Mouse (Mus musculus): ENCODE data around the gene Foxj1. TPM values are rescaled to one million over a fixed set of nuclear protein-coding genes. Genes with fewer than 3 reads are reported as not detected.
"Not testable (repeated sequence)": the region's sequence is repeated elsewhere in the genome, so short reads cannot be mapped to it uniquely, and the experiment has no call there.

The Foxj1 gene
- polyA plus RNA-seq, 1 experiment from 2014 or later: 13.7 TPM

- WGBS: 84% methylated on average over 14 of the region's 14 CpGs
- Histone ChIP-seq H3K4me2 (ENCODE audit: low read depth, low read length) (no peak overlapping the region), H3K36me3 (ENCODE audit: control insufficient read depth, insufficient read depth, low read length) (no peaks in the 10 kb centered on the region), H3K4me1 (ENCODE audit: control insufficient read depth, insufficient read depth, low read length) (peaks cover 11% of the 10 kb centered on the region), H3K9ac (ENCODE audit: low read depth, low read length) (no peak overlapping the region), H3K27me3 (replicated peaks; ENCODE audit: control insufficient read depth, insufficient read depth, low read length) (no peaks in the 10 kb centered on the region), H3K9me3 (ENCODE audit: control insufficient read depth, low read length) (no peaks in the 10 kb centered on the region), H3K4me3 (ENCODE audit: low read depth, low read length) (no peak overlapping the region), H3K27ac (replicated peaks; ENCODE audit: low read depth, low read length) (no peak overlapping the region)
- ATAC-seq (ENCODE audit: low read depth) (no peak), DNase-seq (ENCODE audit: low spot score) (no peak)
Observed at GRCm38 (mm10) chr11:116369051-116369450, 33.9 kb upstream of the Foxj1 start.

DNA sequence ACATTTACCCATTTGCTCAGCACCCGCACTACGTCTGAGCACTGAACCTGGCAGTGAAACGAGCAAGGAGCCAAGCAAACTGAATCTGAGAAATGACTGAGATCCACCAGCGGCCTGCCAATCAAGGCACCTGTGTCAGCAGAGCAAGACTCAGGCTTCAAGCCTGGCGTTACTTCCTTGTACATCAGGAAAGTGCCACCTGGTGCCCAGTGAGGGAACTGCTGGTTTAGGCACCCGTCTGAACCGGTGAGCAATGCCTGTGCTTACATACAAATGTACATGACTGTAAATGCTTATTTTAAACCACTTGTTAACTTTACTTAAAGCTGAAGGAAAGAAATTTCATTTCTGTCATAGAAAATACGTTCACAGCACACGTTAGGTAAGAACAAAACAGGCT lies 32.9 kb upstream of the Foxj1 start:
- H3K27ac ChIP-seq (replicated peaks; ENCODE audit: low read depth, low read length): no peak overlapping the region
- H3K4me2 ChIP-seq (ENCODE audit: low read depth, low read length): no peak overlapping the region
- 24% methylated on average over 9 of the region's 9 CpGs for WGBS
- peak; percentile 75; the same call in 1 of the 2 replicates for ATAC-seq (ENCODE audit: low read depth)
- H3K27me3 ChIP-seq (replicated peaks; ENCODE audit: control insufficient read depth, insufficient read depth, low read length): no peaks in the 10 kb centered on the region
- no peak overlapping the region for H3K4me3 ChIP-seq (ENCODE audit: low read depth, low read length)
- no peaks in the 10 kb centered on the region for H3K36me3 ChIP-seq (ENCODE audit: control insufficient read depth, insufficient read depth, low read length)
- no peaks in the 10 kb centered on the region for H3K9me3 ChIP-seq (ENCODE audit: control insufficient read depth, low read length)
- H3K4me1 ChIP-seq (ENCODE audit: control insufficient read depth, insufficient read depth, low read length): peaks cover 11% of the 10 kb centered on the region
- H3K9ac ChIP-seq (ENCODE audit: low read depth, low read length): no peak overlapping the region
- DNase-seq (ENCODE audit: low spot score): peak; percentile 93

DNA sequence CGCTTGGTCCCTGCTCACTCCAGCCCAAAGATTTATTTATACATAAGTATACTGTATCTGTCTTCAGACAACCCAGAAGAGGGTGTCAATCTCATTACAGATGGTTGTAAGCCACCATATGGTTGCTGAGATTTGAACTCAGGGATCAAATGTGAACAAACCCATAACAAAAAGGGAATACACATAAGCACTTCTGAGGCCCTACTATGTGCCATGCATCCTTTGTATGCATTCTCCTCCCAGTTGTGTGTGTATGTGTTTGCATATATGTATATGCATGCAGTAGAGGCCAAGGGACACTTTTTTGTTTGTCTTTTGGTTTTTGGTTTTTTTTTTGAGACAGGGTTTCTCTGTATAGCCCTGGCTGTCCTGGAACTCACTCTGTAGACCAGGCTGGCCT lies 31.4 kb upstream of the Foxj1 start:
- H3K36me3 ChIP-seq (ENCODE audit: control insufficient read depth, insufficient read depth, low read length): 0 out of 2 replicates have a peak, but pooled peaks cover under 1% of the 10 kb centered on the region
- no peaks in the 10 kb centered on the region for H3K9me3 ChIP-seq (ENCODE audit: control insufficient read depth, low read length)
- no peaks in the 10 kb centered on the region for H3K27me3 ChIP-seq (replicated peaks; ENCODE audit: control insufficient read depth, insufficient read depth, low read length)
- no peak overlapping the region for H3K9ac ChIP-seq (ENCODE audit: low read depth, low read length)
- no peak overlapping the region for H3K27ac ChIP-seq (replicated peaks; ENCODE audit: low read depth, low read length)
- WGBS: 84% methylated on average over 1 of the region's 1 CpGs
- no peak for ATAC-seq (ENCODE audit: low read depth)
- peaks cover 7% of the 10 kb centered on the region for H3K4me1 ChIP-seq (ENCODE audit: control insufficient read depth, insufficient read depth, low read length)
- H3K4me3 ChIP-seq (ENCODE audit: low read depth, low read length): no peak overlapping the region
- DNase-seq (ENCODE audit: low spot score): no peak
- H3K4me2 ChIP-seq (ENCODE audit: low read depth, low read length): no peak overlapping the region

GRCm38 (mm10) chr11:116366124-116366523 lies 30.9 kb upstream of the Foxj1 start:
- 0 out of 2 replicates have a peak, but pooled peaks cover 6% of the 10 kb centered on the region for H3K36me3 ChIP-seq (ENCODE audit: control insufficient read depth, insufficient read depth, low read length)
- H3K9me3 ChIP-seq (ENCODE audit: control insufficient read depth, low read length): no peaks in the 10 kb centered on the region
- H3K4me1 ChIP-seq (ENCODE audit: control insufficient read depth, insufficient read depth, low read length): peaks cover 7% of the 10 kb centered on the region
- ATAC-seq (ENCODE audit: low read depth): no peak; the same call in 1 of the 2 replicates
- no peak for DNase-seq (ENCODE audit: low spot score)
- H3K27ac ChIP-seq (replicated peaks; ENCODE audit: low read depth, low read length): no peak overlapping the region
- H3K9ac ChIP-seq (ENCODE audit: low read depth, low read length): no peak overlapping the region
- no peak overlapping the region for H3K4me3 ChIP-seq (ENCODE audit: low read depth, low read length)
- H3K4me2 ChIP-seq (ENCODE audit: low read depth, low read length): no peak overlapping the region
- no peaks in the 10 kb centered on the region for H3K27me3 ChIP-seq (replicated peaks; ENCODE audit: control insufficient read depth, insufficient read depth, low read length)
- 77% methylated on average over 2 of the region's 2 CpGs for WGBS

- DNase-seq (ENCODE audit: low spot score) (peak; percentile 42), ATAC-seq (ENCODE audit: low read depth) (no peak)
- Histone ChIP-seq H3K4me1 (ENCODE audit: control insufficient read depth, insufficient read depth, low read length) (peaks cover 7% of the 10 kb centered on the region), H3K4me2 (ENCODE audit: low read depth, low read length) (no peak overlapping the region), H3K27ac (replicated peaks; ENCODE audit: low read depth, low read length) (no peak overlapping the region), H3K9ac (ENCODE audit: low read depth, low read length) (no peak overlapping the region), H3K4me3 (ENCODE audit: low read depth, low read length) (no peak overlapping the region), H3K9me3 (ENCODE audit: control insufficient read depth, low read length) (no peaks in the 10 kb centered on the region), H3K36me3 (ENCODE audit: control insufficient read depth, insufficient read depth, low read length) (0 out of 2 replicates have a peak, but pooled peaks cover 10% of the 10 kb centered on the region), H3K27me3 (replicated peaks; ENCODE audit: control insufficient read depth, insufficient read depth, low read length) (no peaks in the 10 kb centered on the region)
- WGBS: 52% methylated on average over 13 of the region's 13 CpGs
Observed at GRCm38 (mm10) chr11:116365432-116365831, 30.2 kb upstream of the Foxj1 start.

GRCm38 (mm10) chr11:116362015-116362414 lies 26.8 kb upstream of the Foxj1 start:
- Histone ChIP-seq H3K9me3 (ENCODE audit: control insufficient read depth, low read length) (no peaks in the 10 kb centered on the region), H3K27me3 (replicated peaks; ENCODE audit: control insufficient read depth, insufficient read depth, low read length) (no peaks in the 10 kb centered on the region), H3K9ac (ENCODE audit: low read depth, low read length) (no peak overlapping the region), H3K4me2 (ENCODE audit: low read depth, low read length) (no peak overlapping the region), H3K4me3 (ENCODE audit: low read depth, low read length) (no peak overlapping the region), H3K4me1 (ENCODE audit: control insufficient read depth, insufficient read depth, low read length) (peaks cover 5% of the 10 kb centered on the region), H3K27ac (replicated peaks; ENCODE audit: low read depth, low read length) (no peak overlapping the region), H3K36me3 (ENCODE audit: control insufficient read depth, insufficient read depth, low read length) (0 out of 2 replicates have a peak, but pooled peaks cover 29% of the 10 kb centered on the region)
- no peak for DNase-seq (ENCODE audit: low spot score)
- ATAC-seq (ENCODE audit: low read depth): 0 out of 2 replicates have a peak, but pooled peaks have one; percentile 12
- 56% methylated on average over 11 of the region's 11 CpGs for WGBS

GRCm38 (mm10) chr11:116360915-116361314 lies 25.7 kb upstream of the Foxj1 start:
- H3K27me3 ChIP-seq (replicated peaks; ENCODE audit: control insufficient read depth, insufficient read depth, low read length); H3K9ac ChIP-seq (ENCODE audit: low read depth, low read length); H3K9me3 ChIP-seq (ENCODE audit: control insufficient read depth, low read length); H3K27ac ChIP-seq (replicated peaks; ENCODE audit: low read depth, low read length); H3K4me3 ChIP-seq (ENCODE audit: low read depth, low read length); DNase-seq (ENCODE audit: low spot score); H3K4me1 ChIP-seq (ENCODE audit: control insufficient read depth, insufficient read depth, low read length); H3K4me2 ChIP-seq (ENCODE audit: low read depth, low read length); ATAC-seq (ENCODE audit: low read depth): not testable (repeated sequence)
- 95% methylated on average over 5 of the region's 5 CpGs for WGBS
- H3K36me3 ChIP-seq (ENCODE audit: control insufficient read depth, insufficient read depth, low read length): 0 out of 2 replicates have a peak, but pooled peaks cover 30% of the 10 kb centered on the region

GRCm38 (mm10) chr11:116359652-116360051 lies 24.5 kb upstream of the Foxj1 start:
- Histone ChIP-seq H3K27me3 (replicated peaks; ENCODE audit: control insufficient read depth, insufficient read depth, low read length) (no peaks in the 10 kb centered on the region), H3K9ac (ENCODE audit: low read depth, low read length) (no peak overlapping the region), H3K4me1 (ENCODE audit: control insufficient read depth, insufficient read depth, low read length) (no peaks in the 10 kb centered on the region), H3K9me3 (ENCODE audit: control insufficient read depth, low read length) (0 out of 2 replicates have a peak, but pooled peaks cover 3% of the 10 kb centered on the region), H3K4me2 (ENCODE audit: low read depth, low read length) (no peak overlapping the region), H3K27ac (replicated peaks; ENCODE audit: low read depth, low read length) (no peak overlapping the region), H3K36me3 (ENCODE audit: control insufficient read depth, insufficient read depth, low read length) (peaks cover 42% of the 10 kb centered on the region), H3K4me3 (ENCODE audit: low read depth, low read length) (no peak overlapping the region)
- WGBS: 80% methylated on average over 12 of the region's 12 CpGs
- DNase-seq (ENCODE audit: low spot score): no peak
- ATAC-seq (ENCODE audit: low read depth): no peak

- Histone ChIP-seq H3K4me3 (ENCODE audit: low read depth, low read length) (no peak overlapping the region), H3K27ac (replicated peaks; ENCODE audit: low read depth, low read length) (no peak overlapping the region), H3K27me3 (replicated peaks; ENCODE audit: control insufficient read depth, insufficient read depth, low read length) (no peaks in the 10 kb centered on the region), H3K4me2 (ENCODE audit: low read depth, low read length) (no peak overlapping the region), H3K4me1 (ENCODE audit: control insufficient read depth, insufficient read depth, low read length) (no peaks in the 10 kb centered on the region), H3K9ac (ENCODE audit: low read depth, low read length) (no peak overlapping the region), H3K9me3 (ENCODE audit: control insufficient read depth, low read length) (0 out of 2 replicates have a peak, but pooled peaks cover 3% of the 10 kb centered on the region), H3K36me3 (ENCODE audit: control insufficient read depth, insufficient read depth, low read length) (peaks cover 48% of the 10 kb centered on the region)
- DNase-seq (ENCODE audit: low spot score) (peak; percentile 60), ATAC-seq (ENCODE audit: low read depth) (no peak)
- 67% methylated on average over 15 of the region's 15 CpGs for WGBS
Observed at GRCm38 (mm10) chr11:116358926-116359637, 23.9 kb upstream of the Foxj1 start.

All from embryonic facial prominence, embryonic 14.5 days (tissue).